Mouse (Mus musculus) small intestine, adult 2 months (tissue): ENCODE results near the gene Xpo4. TPM values are rescaled to one million over a fixed set of nuclear protein-coding genes. Genes with fewer than 3 reads are reported as not detected.
"Not testable (repeated sequence)": the region's sequence is repeated elsewhere in the genome, so short reads cannot be mapped to it uniquely, and the experiment has no call there.

ENCODE experiments used
- H3K27ac ChIP-seq: fragments of 200-500 bp; 2 replicates; pipeline ENCODE4 v1.5.1; 2012; ENCODE audit warnings: low read depth, low read length, control low read depth, inconsistent platforms; ENCODE audit not compliant: insufficient read depth
- H3K27me3 ChIP-seq: fragments of 200-500 bp; 2 replicates; pipeline ENCODE4 v1.6.1; 2012; ENCODE audit warnings: mild to moderate bottlenecking, moderate library complexity, low read length, inconsistent platforms; ENCODE audit not compliant: control insufficient read depth, insufficient read depth
- H3K36me3 ChIP-seq: fragments of 200-500 bp; 2 replicates; pipeline ENCODE4 v1.6.1; 2012; ENCODE audit warnings: mild to moderate bottlenecking, low read length, control low read depth, inconsistent platforms; ENCODE audit not compliant: control insufficient read depth, insufficient read depth
- H3K4me1 ChIP-seq: fragments of 200-500 bp; 2 replicates; pipeline ENCODE4 v1.6.1; 2012; ENCODE audit warnings: low read length, inconsistent platforms, mixed read lengths; ENCODE audit not compliant: control insufficient read depth, insufficient read depth, insufficient read length
- H3K4me3 ChIP-seq: fragments of 200-500 bp; 2 replicates; pipeline ENCODE4 v1.5.1; 2012; ENCODE audit warnings: low read depth, mild to moderate bottlenecking, control low read depth, inconsistent platforms, low read length, moderate library complexity
- CTCF ChIP-seq: fragments of 200-500 bp; IDR thresholded peaks from 2 replicates; pipeline ENCODE4 v1.5.1; 2012; ENCODE audit warnings: low read depth, mild to moderate bottlenecking, control low read depth, inconsistent platforms, low read length, moderate library complexity, mixed read lengths; ENCODE audit not compliant: insufficient replicate concordance, insufficient read length; ENCODE audit errors: extremely low read depth
- POLR2A ChIP-seq: fragments of 200-500 bp; IDR thresholded peaks from 2 replicates; pipeline ENCODE4 v1.6.1; 2012; ENCODE audit warnings: low read depth, mild to moderate bottlenecking, control low read depth, inconsistent platforms, low read length, moderate library complexity
- WGBS: fragments of 180-500 bp; shearing (Covaris S2); methylation state at CpG from one replicate; pipeline ENCODE4 v1.1.7; 2018; 5-methylcytosine and 5-hydroxymethylcytosine counted together
- polyA plus RNA-seq: library from polyadenylated mRNA; depleted of rRNA; stranded (reverse); fragments of >200 nt; gene quantifications from 2 replicates; pipeline ENCODE4 v1.2.3, GENCODE M21; 2012

Gene Xpo4
- polyA plus RNA-seq, 1 experiment = 0.66 TPM

DNA sequence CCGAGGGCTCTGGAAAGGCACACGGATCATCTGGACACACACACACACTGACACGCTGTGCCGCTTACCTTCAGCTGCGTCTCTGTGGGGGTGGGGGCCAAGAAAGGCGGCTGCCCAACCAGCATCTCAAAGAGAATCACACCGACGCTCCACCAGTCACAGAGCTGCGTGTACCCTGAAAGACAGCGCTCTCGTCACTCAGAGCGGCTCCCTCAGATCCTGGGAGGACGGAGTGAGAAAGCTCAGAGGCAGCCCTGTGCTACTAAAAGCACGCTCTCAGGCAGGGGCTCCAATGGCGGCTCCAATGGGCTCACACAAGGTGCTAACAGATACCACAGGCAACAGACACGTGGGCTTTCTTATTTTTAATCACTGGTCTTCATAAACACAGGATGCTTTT lies 29.0 kb upstream of the Xpo4 start:
- WGBS = 83% methylated on average over 16 of the region's 16 CpGs
- no peaks in the 10 kb centered on the region for H3K4me1 ChIP-seq
- H3K36me3 ChIP-seq = peaks cover 24% of the 10 kb centered on the region
- H3K4me3 ChIP-seq = no peak overlapping the region
- no peaks in the 10 kb centered on the region for H3K27me3 ChIP-seq
- no peak for TF ChIP-seq POLR2A
- no peak for TF ChIP-seq CTCF
- H3K27ac ChIP-seq = no peak overlapping the region

GRCm38 (mm10) chr14:57692517-57693130 lies 27.4 kb upstream of the Xpo4 start:
- H3K36me3 ChIP-seq = peaks cover 18% of the 10 kb centered on the region
- 86% methylated on average over 17 of the region's 17 CpGs for WGBS

GRCm38 (mm10) chr14:57691316-57691715 lies 26.1 kb upstream of the Xpo4 start:
- WGBS = 94% methylated on average over 24 of the region's 24 CpGs
- Histone ChIP-seq H3K27ac (no peak overlapping the region), H3K36me3 (peaks cover 18% of the 10 kb centered on the region), H3K4me1 (no peaks in the 10 kb centered on the region), H3K4me3 (no peak overlapping the region), H3K27me3 (no peaks in the 10 kb centered on the region)
- TF ChIP-seq POLR2A (no peak), CTCF (no peak)

More at GRCm38 (mm10) chr14:57692517-57693130, 27.4 kb upstream of the Xpo4 start:
- no peak for TF ChIP-seq POLR2A
- no peak for TF ChIP-seq CTCF
- Histone ChIP-seq H3K27ac (no peak overlapping the region), H3K4me3 (no peak overlapping the region), H3K27me3 (no peaks in the 10 kb centered on the region), H3K4me1 (no peaks in the 10 kb centered on the region)

- H3K27ac ChIP-seq = no peak overlapping the region
- H3K36me3 ChIP-seq = peaks cover 15% of the 10 kb centered on the region
- H3K4me1 ChIP-seq = no peaks in the 10 kb centered on the region
- H3K27me3 ChIP-seq = no peaks in the 10 kb centered on the region
- TF ChIP-seq POLR2A (no peak), CTCF (no peak)
- 95% methylated on average over 8 of the region's 8 CpGs for WGBS
- no peak overlapping the region for H3K4me3 ChIP-seq
Measured at GRCm38 (mm10) chr14:57690681-57691080, 25.5 kb upstream of the Xpo4 start.

DNA sequence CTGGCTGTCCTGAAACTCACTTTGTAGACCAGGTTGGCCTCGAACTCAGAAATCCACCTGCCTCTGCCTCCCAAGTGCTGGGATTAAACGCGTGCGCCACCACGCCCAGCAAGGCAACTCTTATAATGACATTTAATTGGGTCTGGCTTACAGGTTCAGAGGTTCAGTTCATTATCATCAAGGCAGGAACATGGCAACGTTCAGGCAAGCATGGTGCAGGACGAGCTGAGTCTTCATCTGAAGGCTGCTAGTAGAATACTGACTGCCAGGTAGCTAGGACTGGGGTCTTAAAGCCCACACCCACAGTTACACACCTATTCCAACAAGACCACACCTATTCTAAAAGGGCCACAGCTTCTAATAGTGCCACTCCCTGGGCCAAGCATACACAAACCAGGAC lies 22.8 kb upstream of the Xpo4 start:
- 83% methylated on average over 7 of the region's 7 CpGs for WGBS
- H3K27ac ChIP-seq, H3K4me1 ChIP-seq, H3K27me3 ChIP-seq, H3K36me3 ChIP-seq, H3K4me3 ChIP-seq: not testable (repeated sequence)

- H3K27ac ChIP-seq = no peak overlapping the region
Measured at GRCm38 (mm10) chr14:57687441-57687840, 22.2 kb upstream of the Xpo4 start.

DNA sequence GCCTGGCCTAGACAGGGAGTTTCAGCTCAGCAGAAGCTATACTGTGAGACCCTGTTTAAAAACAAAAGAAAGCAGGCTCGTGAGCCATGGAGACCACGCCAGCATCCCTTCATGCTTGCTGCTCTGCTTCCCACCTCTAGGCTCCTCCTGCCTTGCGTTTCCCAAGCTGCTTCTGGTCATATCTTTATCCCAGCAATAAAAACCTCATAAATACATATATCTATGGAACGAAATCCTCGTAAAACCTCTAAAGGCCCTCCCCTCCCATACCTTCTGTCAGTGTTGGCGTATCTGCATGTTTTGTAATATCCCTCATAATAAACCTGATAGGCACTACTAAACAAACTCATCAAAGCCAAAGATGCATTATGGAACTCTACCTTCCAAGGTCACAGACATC lies 21.4 kb upstream of the Xpo4 start:
- H3K4me3 ChIP-seq = no peak overlapping the region
- no peaks in the 10 kb centered on the region for H3K27me3 ChIP-seq
- 32% methylated on average over 6 of the region's 6 CpGs for WGBS
- H3K36me3 ChIP-seq = peaks cover 3% of the 10 kb centered on the region
- TF ChIP-seq CTCF (no peak), POLR2A (no peak)
- H3K27ac ChIP-seq = no peak overlapping the region
- H3K4me1 ChIP-seq = no peaks in the 10 kb centered on the region

More at GRCm38 (mm10) chr14:57687441-57687840, 22.2 kb upstream of the Xpo4 start:
- Histone ChIP-seq H3K4me1 (no peaks in the 10 kb centered on the region), H3K4me3 (no peak overlapping the region), H3K36me3 (peaks cover 3% of the 10 kb centered on the region), H3K27me3 (no peaks in the 10 kb centered on the region)
- 87% methylated on average over 5 of the region's 5 CpGs for WGBS
- TF ChIP-seq POLR2A (no peak), CTCF (no peak)
